Mouse (Mus musculus) frontal cortex, adult 2 months (tissue): ENCODE results near the gene Ap1ar. TPM values are rescaled to one million over a fixed set of nuclear protein-coding genes. Genes with fewer than 3 reads are reported as not detected.

Experiments
- DNase-seq, 2 experiments: peaks; one replicate each; pipeline ENCODE4 v3.0.0; 2022; ENCODE audit warnings: low spot score in 1 of 2; ENCODE audit errors: extremely low spot score in 1 of 2
- polyA plus RNA-seq: library from polyadenylated mRNA; depleted of rRNA; stranded (reverse); fragments of >200 nt; gene quantifications from 2 replicates; pipeline ENCODE4 v1.2.3, GENCODE M21; 2012; rRNA removed

Ap1ar gene
- polyA plus RNA-seq, 1 experiment, result 59.2 TPM

DNA sequence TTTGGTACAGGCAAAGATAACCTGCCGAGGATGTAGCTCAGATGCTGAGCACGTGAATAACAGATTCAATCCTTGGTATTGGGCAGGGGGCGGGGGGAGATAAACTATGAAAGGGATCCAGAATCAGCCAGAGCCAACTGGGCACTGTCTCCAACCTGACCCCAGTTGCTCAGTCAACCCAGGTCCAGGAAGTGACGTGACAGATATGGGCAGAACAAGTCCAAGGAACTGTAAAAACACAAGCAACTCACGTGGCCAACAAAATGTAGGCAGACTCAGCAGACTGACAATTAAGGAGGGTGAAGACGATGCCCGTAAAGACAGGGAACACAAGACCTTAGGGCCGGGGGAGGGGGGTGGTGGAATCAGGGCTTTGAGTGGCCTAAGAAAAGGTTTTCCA is 74.9 kb downstream of the Ap1ar start:
- no peak for DNase-seq

DNA sequence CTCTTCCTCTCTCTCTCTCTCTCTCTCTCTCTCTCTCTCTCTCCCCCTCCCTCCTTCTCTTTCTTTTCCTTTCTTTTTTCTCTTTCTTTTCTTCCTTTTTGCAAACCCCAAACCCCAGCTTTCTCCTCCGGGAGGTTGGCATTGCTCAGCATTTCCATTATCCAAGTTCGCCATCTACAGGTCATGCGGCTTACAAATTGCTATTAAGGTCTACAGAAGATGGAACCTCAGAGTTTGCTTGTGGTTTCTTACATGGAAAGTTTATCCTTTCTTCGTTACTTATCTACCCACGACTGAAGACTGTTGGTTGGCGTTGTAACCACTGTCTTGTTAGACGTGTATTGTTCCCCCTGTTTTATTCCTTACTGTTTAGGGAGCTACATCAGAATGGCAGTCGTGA is 78.1 kb downstream of the Ap1ar start:
- peak in 1 of 2 experiments; percentile 79 for DNase-seq

GRCm38 (mm10) chr3:127758806-127759205 is 78.5 kb downstream of the Ap1ar start:
- no peak for DNase-seq

DNA sequence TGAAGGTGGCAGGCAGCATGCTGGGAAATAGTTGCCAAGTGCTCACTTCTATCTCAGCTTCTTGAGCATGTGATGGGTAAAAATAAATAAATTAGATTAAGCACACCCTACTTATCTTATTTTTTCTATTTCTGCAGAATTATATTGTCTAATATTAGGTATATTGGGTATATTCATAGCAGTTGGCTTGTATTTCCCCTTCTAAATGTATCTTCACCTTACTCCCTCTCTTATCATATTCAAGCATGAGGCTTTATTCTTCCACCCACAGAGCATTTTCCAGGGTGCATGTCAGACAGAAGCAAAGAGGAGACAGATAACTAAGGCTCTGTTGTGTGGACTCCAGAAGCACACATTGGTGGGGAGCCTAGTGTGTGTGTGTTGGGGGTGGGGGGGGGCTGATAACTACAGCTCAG is 79.4 kb downstream of the Ap1ar start:
- DNase-seq, result no peak

Other genes starting within 250 kb of the Ap1ar start
- gene Neurog2, start 204.4 kb downstream of the Ap1ar start, polyA plus RNA-seq, result 0.62 and 1.1 TPM in 2 replicates
- gene Alpk1, start 57.0 kb downstream of the Ap1ar start, polyA plus RNA-seq, result 3.6 and 4.2 TPM in 2 replicates
- 6.6 and 7.7 TPM in 2 replicates for gene Tifa, start 47.7 kb downstream of the Ap1ar start, polyA plus RNA-seq
- gene Fam241a, start 58.8 kb upstream of the Ap1ar start, polyA plus RNA-seq, result 3.0 and 4.1 TPM in 2 replicates